Mouse (Mus musculus): ENCODE results near the gene Entr1.

Entr1 gene

DNA sequence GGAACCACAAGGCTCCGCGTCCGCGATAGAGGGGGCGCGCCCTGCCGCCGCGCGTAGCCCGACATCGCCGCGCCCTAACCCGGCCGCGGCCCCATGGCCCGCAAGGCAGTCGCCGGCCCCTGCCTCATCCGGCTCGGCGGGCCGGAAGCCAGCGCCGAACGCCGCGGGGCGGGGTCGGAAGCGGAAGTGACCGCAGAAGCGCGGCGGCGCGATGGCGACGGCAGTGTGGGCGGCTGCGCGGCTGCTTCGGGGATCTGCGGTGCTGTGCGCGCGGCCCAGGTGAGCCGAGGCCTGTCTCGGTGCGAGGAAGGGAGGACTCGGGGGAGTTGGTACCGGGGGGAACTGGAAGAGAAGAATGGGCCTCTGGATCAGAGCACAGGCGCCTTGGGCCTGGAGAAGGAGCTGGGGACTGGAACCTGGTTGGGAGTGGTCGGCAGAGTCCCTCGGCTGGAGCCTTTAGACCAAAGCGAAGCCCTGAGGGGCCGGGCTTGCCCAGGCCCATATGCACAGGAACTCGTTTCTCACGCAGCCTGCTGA lies at the start of gene Entr1, which contains the start of gene Pmpca:
TSS of gene Entr1 (minus strand) at position 163 of the 537 bp plus-strand sequence.
TSS of gene Pmpca (plus strand) at position 186 of the 537 bp plus-strand sequence.
- DNase-seq (ENCODE audit: low spot score in 2 of 2), result peak; percentile 68 to 79

DNA sequence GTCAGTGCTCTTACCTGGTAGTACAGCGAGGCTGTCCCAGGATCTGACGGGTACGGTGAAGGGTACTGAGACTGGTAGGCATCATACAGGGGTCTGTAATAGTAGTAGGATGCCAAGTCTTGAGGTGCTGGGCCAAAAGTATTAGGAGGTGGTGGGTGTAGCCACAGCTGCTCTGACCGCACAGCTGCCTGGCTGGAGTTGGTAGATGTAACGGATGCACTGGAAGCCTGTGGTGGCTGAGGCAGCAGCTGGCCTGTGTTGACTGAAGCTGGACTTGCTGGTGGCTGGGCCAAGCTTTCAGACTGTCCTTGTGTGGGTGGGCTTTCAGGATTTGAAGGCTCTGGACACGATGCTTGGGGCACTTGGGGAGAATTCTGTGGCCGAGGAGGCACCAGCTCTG lies 49.3 kb upstream of the Entr1 start:
- no peak for DNase-seq (ENCODE audit: low spot score in 2 of 2)

DNA sequence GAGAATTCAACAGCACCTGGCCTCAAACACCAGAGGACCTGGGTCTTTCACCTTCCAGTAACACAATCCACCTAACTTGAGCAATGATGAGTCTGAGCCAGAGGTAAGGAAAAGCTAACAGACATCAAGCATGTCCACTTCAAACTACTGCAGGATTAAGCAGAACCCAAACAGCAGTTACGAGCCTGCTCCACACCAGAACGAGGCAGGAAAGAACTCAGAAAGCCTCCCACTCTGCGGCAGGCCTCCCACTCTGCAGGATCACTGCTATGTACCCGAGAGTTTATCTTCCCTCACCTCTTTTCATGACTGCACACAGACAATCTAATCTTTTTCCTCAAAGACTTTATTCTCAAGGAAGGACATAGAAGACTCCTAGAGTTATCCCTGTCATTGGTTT lies 48.1 kb upstream of the Entr1 start:
- DNase-seq (ENCODE audit: low spot score in 2 of 2), result no peak

DNA sequence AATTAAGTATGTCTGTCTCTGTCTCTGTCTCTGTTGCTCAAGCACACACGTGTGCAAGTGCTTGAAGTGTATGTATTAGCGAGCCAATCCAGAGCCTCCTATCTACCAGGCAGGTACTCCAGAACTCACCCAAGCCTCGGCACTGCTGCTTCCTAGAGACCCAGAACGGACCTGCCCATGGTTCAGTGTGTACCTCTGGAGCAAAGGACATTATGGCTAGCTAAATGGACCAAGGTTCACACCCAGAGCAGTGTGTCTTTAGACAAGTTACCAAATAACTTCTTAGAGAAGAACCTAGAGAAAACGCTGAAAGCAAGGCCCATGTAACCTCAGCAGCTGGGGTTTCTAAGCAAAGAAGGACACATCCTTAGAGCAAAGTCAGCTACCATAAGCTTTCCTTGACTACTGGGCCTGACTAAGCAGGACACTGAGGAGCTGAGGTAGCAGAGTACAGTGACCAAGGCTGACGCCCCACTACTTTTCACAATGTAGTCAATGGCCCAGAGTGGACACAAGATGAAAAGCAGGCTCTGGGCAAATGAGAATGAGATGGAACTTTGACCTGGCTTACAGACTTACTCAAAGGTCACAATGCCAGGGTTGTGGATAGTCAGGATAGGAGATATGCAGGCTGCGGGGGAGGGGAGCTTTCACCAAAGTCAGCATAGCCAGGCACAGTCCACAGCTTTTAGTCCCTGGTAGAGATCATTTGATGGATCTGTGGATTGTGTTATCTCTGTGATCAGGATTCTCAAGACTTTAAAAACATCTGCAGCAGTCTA lies 45.9 kb upstream of the Entr1 start:
- DNase-seq (ENCODE audit: low spot score in 2 of 2), result no peak

DNA sequence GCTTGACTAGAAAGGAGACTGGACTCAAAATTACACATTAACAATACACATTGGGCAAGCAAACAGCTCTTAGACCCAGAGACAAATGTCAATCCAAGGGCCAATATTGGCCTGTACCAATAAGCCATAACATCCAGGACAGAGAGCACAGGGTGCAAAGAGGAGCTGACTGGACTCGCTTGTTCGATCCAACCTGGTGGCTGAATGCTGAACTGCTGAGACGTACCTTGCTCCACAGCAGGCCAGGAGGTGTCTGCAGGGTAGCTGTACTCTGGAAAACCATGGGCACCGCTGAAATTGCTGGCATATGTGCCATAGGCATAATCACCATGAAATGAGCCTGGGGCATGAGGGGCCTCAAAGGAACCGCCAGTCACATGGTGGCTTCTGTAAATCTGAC lies 40.7 kb upstream of the Entr1 start:
- no peak for DNase-seq (ENCODE audit: low spot score in 2 of 2)

DNA sequence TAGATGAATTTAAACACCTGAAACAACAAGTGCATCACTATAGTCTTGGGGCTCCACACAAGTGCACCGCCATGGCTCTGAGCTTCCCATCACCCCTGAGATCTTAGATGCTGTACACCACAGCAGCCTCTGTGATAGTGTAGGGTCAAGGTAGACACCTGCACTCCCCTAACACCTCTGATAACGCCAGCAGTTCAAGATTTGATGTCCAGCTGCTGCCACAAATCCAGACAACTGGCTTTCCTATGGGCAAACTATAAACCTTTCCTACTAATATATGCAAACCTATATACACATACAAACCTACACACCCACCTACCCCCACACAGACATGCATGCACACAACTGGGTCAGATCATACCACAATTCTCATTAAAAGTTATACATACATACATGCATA lies 35.4 kb upstream of the Entr1 start:
- no peak for DNase-seq (ENCODE audit: low spot score in 2 of 2)

DNA sequence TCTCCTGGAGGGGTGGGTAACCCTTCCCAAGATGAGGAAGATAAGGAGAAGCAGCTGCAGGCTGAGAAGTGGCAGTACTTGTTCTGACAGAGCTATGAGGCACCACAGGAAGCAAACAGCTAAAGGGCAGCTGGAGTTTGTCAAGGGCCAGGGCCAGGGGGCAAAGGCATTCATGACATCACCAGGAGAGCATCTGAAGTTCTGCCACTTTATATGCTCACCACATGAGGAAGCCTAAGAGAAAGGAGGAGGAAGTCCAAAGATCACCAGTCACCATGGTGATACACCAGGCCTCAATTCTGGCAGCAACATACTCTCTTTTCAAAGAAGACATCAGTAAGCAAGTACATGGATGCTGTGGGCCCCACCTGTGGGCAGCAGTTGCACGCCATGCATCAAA lies 34.0 kb upstream of the Entr1 start:
- DNase-seq (ENCODE audit: low spot score in 2 of 2), result no peak

DNA sequence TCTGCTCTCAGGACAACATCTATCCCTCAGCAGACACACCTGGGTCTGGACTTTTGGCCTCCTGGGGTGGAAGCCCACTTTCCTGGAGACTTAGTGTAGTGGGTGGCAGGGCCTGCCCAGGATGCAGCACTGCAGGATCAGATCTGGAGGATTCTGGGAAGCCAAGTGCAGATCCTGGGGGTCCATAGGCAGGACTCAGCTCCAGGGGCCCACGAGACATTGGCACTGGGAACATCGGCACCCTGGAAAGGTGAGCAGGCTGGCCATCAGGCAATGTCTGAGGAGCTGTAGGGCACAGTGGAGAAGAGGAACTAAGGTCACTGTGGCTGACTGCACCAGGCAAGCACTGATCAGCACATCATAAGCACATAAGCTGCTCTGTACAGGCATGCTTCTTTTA lies 32.9 kb upstream of the Entr1 start:
- DNase-seq (ENCODE audit: low spot score in 2 of 2), result no peak

DNA sequence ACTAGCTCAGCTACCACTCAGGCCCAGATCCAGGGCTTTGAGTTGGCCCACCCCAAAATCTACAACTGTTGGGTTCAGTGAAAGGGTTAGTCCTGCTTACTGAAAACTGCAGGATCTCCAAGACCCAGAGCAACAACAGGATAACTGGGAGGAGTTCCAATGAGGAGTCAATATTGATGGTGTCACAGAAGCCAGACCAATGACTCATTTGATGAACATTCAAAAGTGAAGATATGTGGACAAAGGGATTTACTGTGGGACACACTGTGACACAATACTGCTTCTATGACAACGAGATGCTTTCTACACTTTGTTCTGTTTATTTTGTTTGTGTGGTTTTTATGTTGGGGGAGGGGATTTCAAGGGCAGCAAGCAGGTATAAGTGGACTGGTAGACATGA lies 29.0 kb upstream of the Entr1 start:
- no peak for DNase-seq (ENCODE audit: low spot score in 2 of 2)

DNA sequence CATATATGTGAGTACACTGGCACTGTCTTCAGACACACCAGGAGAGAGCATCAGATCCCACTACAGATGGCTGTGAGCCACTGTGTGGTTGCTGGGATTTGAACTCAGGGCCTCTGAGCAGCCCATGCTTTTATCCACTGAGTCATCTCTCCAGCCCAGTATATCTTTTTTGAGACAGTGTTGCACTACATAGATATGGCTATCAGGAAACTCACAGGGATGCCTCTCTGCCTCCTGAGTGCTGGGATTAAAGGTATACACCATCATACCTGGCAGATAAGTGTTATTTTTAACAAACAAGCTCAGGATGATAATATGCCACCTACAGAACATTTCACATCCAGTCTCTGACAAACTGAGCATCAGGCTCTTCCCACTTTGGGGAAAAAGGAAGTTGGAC lies 27.9 kb upstream of the Entr1 start:
- DNase-seq (ENCODE audit: low spot score in 2 of 2), result no peak

DNA sequence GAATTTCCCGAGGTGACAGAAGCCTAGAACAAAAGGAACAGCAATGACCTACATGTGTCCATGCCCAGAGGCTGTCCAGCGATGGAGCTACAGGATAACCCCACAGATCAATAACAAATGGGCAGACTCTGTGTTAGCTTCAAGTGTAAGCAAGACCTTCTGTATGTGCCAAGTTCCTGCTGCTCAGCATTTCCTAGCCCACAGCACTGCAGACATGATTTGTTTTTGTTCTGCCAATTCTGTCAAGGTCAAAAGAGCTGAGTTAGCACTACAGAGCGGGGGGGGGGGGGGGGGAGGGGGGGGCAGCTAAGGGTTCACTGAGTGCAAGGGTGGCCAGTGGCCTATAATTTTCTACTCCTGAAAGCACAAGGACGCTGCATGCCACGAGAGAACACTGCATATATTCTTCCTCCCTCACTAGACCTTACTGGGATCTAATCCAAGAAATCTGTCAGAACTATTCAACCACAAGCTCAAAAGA lies 21.9 kb upstream of the Entr1 start:
- no peak for DNase-seq (ENCODE audit: low spot score in 2 of 2)

DNA sequence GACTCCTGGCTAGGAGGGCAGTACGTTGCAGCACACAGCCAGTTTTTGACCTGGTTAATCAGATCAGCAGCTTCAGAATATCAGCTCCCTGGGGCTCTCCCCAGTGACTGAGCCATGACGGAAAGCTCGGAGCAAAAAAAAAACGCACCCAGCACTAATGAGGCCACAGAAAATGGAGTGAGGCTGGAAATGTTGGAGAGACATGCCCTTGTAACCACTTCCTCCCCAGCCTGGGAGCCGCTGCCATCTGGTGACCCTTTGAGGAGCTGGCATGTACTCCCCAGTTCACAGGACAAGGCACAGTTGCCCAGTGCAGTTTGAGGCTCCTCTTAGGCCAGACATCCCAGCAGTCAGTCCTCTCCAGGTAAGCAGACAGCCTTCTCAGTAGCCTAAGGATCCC lies 21.0 kb upstream of the Entr1 start:
- no peak for DNase-seq (ENCODE audit: low spot score in 2 of 2)

DNA sequence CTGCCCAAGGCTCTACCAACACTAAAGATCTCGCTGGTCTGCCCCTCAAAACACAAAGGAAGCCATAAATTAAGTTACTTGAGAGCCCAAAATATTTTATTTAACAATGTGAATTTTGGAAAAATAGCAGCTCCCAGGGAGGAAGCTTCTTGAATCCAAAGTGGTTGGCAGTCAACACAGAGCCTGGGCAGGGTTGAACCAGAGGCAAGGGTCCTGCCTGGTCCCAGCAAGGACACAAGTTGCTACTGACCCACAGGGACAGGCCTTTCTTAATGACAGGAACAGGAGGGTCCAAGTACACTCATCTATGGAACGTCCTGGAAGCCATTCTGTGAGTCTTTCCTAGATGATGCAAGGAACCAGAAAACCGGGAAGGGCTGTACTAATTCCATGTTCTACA lies 20.2 kb upstream of the Entr1 start:
- no peak for DNase-seq (ENCODE audit: low spot score in 2 of 2)

DNA sequence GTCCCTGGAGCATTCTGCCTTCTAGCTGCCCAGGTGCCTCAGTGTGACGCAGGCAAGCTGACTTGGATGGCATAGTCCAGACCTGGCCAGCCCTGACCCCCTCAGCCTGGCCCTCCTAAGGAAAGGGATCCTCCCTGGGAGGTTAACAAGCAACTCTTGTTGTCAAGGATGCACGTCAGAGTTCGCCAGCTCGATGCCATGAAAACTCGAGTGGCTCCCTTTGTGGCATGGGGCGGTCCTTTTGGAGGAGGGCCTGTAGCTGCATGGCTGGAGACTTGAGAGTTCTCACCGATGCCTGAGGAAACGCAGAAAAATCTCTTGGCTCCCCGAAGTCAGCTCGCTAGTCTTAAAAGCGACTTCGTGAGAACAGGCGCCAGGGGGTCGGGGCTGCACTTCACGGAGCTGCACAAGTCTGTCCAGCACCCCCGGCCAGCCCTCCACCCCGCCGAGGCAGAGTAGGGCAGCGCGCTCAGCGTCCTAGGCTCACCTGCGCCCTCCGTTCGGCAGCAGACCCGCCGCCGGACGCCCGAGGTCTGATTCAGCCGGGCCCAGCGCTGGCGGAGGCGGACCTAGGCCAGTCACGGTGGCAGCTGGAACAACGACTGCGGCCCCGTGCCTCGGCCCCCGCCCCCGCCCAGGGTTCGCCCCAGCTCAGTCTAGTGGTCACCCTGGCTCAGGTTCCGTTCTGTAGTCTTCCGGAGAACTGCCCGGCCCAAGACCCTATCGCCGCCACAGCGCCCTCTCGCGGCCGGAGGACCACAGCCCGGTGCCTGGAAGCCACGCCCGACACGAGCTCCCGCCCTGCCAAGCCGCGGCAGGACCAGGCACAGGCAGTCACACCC lies 19.6 kb upstream of the Entr1 start, which contains the start of gene Inpp5e:
TSS of gene Inpp5e (minus strand) at position 689 of the 842 bp plus-strand sequence.
- DNase-seq (ENCODE audit: low spot score in 2 of 2), result peak; percentile 97 to 99

DNA sequence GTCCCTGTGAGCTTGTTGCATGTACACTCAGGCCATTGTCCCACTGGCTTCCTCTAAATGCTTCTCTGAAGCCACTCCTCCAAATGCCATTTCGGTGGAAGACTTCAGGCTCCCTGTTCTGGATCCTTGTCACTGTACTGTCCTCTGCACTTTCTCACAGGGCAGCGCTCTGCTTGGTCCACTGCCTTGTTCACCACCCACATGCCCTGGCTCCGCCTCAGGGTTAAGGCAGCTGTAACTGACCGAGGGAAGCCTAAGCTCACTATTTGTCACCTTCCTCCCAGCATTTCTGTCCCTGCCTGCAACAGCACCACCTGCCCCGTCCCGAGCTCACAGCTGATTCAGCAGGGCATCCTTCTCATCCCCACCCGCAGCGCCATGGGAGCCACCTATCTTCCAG lies 14.2 kb upstream of the Entr1 start:
- DNase-seq (ENCODE audit: low spot score in 2 of 2), result no peak

DNA sequence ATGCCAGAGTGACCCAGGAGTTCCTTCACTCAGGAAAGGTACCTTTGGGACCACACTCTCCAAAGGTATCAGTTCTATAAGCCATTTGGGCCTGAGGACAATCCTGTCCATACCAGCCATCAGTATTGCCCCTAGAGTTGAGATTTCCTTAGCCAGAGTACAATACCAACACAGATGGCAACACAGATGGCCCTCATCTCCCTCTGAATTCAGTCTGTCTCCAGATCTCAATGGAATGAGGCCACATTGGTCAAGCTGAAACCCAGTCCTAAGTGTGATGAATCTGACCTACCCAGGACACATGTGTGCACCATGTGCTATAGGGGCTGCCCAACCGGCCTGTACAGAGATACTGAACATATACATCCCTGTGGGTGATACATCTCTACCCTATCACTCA lies 13.1 kb upstream of the Entr1 start:
- DNase-seq (ENCODE audit: low spot score in 2 of 2), result no peak

DNA sequence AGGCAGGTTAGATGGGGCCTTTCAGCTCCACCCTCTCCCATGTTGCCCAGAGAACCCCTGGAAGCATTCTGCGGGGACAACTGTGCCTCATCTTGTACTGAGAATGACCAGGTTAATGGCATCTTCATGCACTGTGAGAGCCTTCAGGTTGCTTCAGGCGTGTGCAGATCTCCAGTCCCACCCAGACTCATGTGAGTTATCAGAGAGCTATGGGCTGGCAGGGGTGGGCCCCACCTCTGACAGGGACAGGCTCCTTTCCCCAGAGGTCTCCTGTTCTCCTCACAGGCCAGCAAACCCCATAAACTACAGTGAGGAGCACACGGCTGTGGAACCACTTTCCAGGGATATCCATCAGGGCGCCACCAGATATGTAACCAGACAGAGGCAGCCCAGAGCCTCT lies 11.9 kb upstream of the Entr1 start:
- DNase-seq (ENCODE audit: low spot score in 2 of 2), result no peak

DNA sequence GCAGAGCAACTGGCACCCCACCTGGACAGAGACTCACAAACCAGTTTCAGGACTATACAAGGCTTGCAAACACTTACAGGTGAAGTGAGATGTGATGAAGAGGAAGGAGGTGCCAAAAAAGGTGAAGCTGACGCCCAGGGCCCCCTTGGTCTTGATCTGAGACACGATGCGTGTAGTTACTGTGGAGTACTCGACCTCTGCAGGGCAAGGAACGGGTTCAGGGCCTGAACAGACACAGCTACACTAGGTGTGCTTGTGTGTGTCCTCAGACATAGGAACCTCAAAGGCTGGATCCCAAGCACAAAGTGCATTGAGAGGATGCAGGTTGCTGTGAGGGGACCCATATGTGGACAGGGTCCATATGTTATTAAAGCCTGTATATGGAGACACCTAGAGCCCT lies 11.2 kb upstream of the Entr1 start:
- no peak for DNase-seq (ENCODE audit: low spot score in 2 of 2)

DNA sequence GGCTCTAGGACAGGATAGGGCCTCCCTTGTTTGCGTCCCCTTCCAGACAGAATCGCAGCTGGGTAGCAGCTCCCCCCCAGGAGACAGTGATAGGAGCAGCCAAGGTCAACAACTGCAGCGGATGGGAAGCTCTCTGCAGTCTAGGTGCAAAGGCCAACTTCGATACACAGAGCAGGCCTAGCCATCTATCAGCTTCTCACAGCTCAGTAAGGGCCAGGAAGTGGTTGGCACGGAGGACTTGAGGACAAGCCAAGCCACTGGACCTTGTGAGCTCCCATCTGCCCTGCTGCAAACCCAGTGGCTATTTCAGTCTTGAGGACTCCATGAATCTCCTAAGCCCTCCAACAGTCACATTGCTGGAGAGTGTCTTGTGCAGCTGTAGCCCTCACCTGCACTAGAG lies 10.5 kb upstream of the Entr1 start:
- no peak for DNase-seq (ENCODE audit: low spot score in 2 of 2)

DNA sequence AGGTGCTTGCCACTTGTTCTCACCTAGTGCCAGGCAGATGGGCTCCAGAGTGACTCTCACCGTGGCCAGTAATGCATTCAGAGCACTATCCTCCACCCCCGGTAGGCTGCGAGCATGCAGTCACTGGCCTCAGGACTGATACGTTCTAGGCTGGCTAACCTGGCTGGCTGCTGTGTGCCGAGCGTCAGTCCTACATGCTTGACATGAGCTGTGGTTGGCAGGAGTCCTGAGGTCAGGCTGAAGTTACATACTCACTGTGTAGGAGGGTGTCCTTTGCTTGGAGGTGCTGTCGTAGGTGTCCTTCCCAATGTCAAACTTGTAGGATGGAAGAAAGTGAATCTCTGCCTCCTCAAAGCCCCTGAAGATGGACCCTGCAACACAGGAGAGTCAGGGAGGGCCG lies 9.9 kb upstream of the Entr1 start:
- no peak for DNase-seq (ENCODE audit: low spot score in 2 of 2)

DNA sequence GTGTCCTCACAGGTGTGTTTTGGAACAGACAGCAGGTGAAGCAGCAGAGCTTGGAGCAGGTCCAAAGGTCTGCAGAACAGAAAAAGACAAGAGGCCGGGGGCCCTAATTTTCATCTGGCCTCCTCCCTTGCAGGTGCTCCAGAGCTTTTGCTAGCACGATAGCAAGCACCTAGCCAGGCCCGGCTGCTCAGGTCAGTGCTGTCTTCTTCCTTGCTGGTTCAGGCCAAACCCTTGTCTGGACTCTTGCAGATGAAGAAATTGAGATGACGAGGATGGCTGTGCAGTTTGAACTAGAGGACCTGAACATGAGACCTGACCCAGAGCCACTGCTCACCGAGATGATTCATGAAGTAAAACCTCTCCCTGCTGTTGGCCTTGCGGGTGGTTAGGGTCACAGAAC lies 2.5 kb upstream of the Entr1 start:
- no peak for DNase-seq (ENCODE audit: low spot score in 2 of 2)

DNA sequence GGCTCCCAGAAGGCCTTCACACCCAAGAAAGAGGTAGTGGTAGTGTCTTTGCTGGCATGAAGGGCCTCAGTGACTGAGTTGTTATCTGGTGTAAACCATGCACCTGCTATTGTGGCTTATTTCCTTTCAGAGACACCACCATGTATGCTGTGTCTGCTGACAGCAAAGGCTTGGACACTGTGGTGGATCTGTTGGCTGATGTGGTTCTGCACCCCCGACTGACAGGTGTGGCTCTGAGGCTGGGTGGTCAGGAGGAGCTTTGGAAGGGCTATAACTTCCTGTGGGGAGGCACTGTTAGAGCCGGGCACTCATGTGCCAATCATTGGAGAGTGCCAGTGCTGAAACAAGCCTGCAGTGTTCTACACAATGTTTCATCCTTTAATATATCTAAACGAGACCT lies 1.8 kb upstream of the Entr1 start:
- DNase-seq (ENCODE audit: low spot score in 2 of 2), result no peak

All from urinary bladder, adult 18-20 months (tissue).